Mouse (Mus musculus) layer of hippocampus, postnatal 36 days (tissue): ENCODE data around the gene S100a7a. TPM values are rescaled to one million over a fixed set of nuclear protein-coding genes. Genes with fewer than 3 reads are reported as not detected.

Experiments
- DNase-seq, 2 experiments: peaks; one replicate each; pipeline ENCODE4 v3.0.0; 2022
- total RNA-seq, 2 experiments: library from RNA; stranded (reverse); gene quantifications; 2 replicates each; pipeline ENCODE4 v1.2.3; 2021

S100a7a gene
- total RNA-seq, 2 experiments from 2014 or later = 0.61 to 0.62 TPM

GRCm38 (mm10) chr3:90629298-90629697 lies 24.5 kb upstream of the S100a7a start:
- DNase-seq = no peak

- DNase-seq = no peak
Measured at GRCm38 (mm10) chr3:90631984-90632383, 21.8 kb upstream of the S100a7a start.

GRCm38 (mm10) chr3:90638511-90639275 lies 15.1 kb upstream of the S100a7a start:
- DNase-seq = no peak

- no peak for DNase-seq
Measured at GRCm38 (mm10) chr3:90639511-90640154, 14.2 kb upstream of the S100a7a start.

GRCm38 (mm10) chr3:90640981-90641380 lies 12.8 kb upstream of the S100a7a start:
- no peak for DNase-seq

DNA sequence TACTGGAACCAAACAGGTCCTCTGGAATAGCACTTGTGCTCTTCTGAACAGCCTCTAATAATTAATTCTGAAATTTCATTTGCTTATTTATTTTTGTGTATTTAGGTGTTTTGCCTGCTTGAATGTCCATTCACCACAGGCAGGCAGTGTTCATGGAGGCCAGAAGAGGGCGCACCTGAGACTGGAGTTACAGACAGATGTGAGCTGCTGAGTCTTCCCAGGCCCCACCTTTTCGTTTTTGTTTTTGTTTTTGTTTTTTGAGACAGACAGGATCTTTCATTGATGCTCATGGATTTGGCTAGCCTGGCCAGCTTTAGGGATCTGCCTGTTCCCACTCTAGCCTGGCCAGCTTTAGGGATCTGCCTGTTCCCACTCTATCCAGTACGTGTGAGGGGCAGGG lies 9.6 kb upstream of the S100a7a start:
- peak in 1 of 2 experiments; percentile 16 for DNase-seq

- DNase-seq = no peak
Measured at GRCm38 (mm10) chr3:90647291-90647690, 6.5 kb upstream of the S100a7a start.

DNA sequence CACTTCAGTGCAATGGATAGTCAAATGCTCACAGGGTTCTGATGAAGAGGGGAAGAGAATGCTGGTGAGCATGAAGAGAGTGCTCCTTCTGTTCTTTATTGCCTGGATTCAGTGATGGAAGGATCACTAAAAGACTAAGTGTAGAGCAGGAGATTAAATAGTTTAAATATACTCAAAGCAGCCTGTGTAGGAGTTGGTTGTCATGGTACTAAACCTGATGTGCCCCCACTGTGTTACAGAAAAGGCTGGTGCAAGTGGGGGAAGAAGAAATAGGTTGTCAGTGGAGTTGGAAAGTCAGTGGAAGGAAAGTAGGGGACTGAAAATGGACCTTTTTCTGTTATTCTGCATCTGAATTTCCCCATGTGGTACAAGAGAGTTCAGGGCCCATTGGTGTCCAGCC lies 4.8 kb upstream of the S100a7a start:
- DNase-seq = no peak

GRCm38 (mm10) chr3:90649832-90650231 lies 4.0 kb upstream of the S100a7a start:
- DNase-seq = no peak

- peak; percentile 66 to 75 for DNase-seq
Measured at GRCm38 (mm10) chr3:90652878-90653508, 824 bp upstream of the S100a7a start.

DNA sequence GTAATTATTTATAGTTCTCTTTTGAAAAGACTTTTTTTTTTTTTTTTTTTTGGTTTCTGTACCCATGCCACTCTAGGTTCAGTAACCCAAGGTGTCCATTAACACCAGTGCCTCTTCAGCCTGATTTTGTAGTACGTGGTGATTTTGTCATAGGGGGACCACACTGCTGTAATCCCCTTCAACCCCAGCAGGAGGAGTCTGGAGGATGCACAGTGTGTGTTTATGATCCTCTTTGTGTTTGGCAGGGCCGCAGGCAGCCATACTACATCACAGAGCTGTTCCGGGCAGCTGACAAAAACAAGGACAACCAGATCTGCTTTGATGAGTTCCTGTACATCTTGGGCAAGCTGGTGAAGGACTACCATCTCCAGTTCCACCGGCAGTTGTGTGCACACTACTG lies 3.6 kb downstream of the S100a7a start:
- no peak for DNase-seq

DNA sequence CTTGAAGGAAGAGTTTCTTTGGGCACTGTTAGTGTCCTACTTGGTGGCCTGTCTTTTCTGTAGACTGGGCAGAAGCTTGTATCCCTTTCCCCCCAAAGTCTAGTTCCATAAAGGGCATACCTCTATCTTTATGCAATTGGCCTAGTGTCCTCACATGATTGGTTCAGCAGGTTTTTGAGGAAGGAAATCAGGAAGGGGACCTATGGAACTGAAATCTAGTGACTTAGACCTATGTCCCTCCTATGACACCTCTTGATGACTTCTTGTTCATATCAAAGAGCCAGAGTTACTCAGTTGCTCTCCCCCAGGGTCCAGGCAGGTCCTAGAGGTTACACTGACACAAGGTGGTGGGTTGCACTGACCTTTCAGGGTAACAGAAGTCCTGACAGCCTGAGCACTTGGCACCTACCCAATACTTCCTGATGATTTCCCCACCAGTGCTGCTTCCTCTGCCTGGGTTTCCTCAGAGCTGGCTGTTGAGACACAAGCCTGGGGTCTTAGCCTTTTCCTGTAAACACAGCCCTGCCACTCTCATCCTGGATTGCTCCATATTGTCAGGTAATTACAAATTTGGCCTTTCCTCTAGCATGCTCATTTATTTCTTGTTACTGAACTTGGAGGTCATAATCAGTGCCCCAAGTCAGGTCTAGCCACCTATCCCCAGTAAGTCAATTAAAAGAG lies 5.7 kb downstream of the S100a7a start:
- DNase-seq = no peak

DNA sequence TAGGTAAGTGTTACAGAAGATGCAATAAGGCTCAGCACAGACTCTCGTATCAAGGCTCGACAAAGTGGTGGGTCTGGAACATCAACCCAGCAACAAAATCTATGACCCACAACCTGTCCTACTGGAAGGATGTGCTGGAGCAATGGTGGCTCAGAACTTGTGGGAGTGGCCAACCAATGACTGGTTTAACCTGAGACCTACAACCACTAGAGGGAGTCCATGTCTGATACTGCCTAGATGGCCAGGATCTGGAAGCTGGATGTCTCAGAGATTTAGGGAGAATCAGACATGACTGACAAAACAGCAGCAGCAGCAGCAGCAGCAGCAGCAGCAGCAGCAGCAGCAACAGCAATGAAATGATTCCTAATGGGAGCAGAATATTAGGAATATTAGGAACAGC lies 10.4 kb downstream of the S100a7a start:
- no peak for DNase-seq

DNA sequence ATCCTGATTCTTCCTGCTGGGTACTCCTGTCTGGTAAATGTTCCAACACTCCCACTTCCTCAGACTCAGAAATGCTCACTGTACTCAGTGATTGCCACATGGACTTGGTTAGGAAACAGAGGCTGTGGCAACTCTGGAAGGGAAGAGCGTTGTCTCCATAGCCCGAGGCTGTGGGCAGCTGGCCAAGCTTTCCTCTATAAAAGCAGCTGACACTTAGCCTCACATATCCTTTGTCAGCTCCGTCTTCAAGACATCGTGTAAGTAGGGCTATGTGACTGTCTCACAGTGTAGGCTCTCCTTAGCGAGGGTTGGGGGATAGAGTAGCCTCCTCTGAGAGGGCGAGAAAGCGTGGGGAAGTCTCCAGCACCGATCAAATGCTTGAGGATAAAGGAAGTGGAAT lies 15.0 kb downstream of the S100a7a start, which contains the start of gene S100a8:
TSS of gene S100a8 (plus strand) at position 133 of the 400 bp plus-strand sequence.
- DNase-seq = no peak

DNA sequence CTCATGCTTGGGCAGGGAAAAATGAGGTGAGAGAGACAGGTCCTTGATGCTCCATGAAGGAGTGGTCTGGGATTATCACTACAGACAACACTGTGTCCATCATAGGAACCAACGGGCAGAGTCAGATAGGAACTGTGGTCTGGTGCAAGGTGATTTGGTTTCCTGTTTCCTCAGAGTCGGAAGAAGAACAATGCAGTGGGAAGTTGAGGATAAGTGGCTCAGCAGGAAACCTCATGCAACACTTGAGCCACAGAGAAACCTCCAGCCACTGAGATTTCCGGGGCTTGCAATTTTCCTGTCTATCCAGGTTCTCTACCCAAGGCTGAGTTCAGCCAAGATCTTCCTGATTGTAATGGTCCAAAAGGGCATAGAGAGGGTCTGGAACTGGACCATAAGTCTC lies 24.8 kb downstream of the S100a7a start:
- no peak for DNase-seq

GRCm38 (mm10) chr3:90683929-90684328 lies 30.1 kb downstream of the S100a7a start:
- DNase-seq = no peak

- no peak for DNase-seq
Measured at GRCm38 (mm10) chr3:90686835-90687234, 33.0 kb downstream of the S100a7a start.

DNA sequence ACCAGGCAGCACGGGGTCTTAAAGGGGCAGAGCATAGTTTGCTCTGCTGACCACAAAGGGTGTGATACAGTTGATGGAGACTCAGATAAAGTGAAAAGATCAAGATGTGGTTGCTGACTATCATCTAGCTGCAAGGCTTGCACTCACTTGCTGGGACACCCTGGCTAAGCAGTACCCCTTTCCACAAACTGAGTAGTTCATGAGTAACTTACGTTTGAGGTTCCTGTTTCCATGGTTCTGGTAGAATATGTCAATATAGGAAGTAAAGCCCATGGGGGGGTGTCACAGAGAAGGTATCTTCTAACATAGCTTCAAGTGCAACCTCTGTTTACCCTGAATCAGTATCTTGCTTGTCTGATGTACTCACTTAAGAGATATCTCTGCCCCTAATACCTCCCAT lies 39.7 kb downstream of the S100a7a start:
- no peak for DNase-seq

GRCm38 (mm10) chr3:90695613-90696012 lies 41.8 kb downstream of the S100a7a start, which contains the start of gene S100a9:
Gene S100a9, minus strand, starts transcription at chr3:90695721.
- DNase-seq = no peak

GRCm38 (mm10) chr3:90702244-90702643 lies 48.4 kb downstream of the S100a7a start:
- DNase-seq = no peak
